Mouse (Mus musculus) lung, postnatal 0 days (tissue): ENCODE measurements around the gene Adamts4.
A peak's percentile ranks its signal among the peaks of the same experiment; 100 is the strongest.

ENCODE experiments used
- CTCF ChIP-seq: IDR thresholded peaks from 2 replicates; pipeline ENCODE4 v1.5.1; 2016; ENCODE audit warnings: antibody characterized with exemption, mild to moderate bottlenecking
- EP300 ChIP-seq: IDR thresholded peaks from 2 replicates; pipeline ENCODE4 v1.6.1; 2016; ENCODE audit warnings: antibody characterized with exemption, mild to moderate bottlenecking, control low read depth

- TF ChIP-seq CTCF (peak; percentile 91), EP300 (no peak)
These were observed 11.8 kb upstream of the Adamts4 start for GRCm38 (mm10) chr1:171238463-171238862.
